Mouse (Mus musculus) neural tube, embryonic 10.5 days (tissue): ENCODE results near the gene Bcl2l13.
"Not testable (repeated sequence)": the region's sequence is repeated elsewhere in the genome, so short reads cannot be mapped to it uniquely, and the experiment has no call there.

Source experiments
- DNase-seq: peaks from one replicate; pipeline ENCODE4 v3.0.0-alpha.2; 2017; ENCODE audit warnings: low spot score; ENCODE audit errors: extremely low spot score

Gene Bcl2l13

DNA sequence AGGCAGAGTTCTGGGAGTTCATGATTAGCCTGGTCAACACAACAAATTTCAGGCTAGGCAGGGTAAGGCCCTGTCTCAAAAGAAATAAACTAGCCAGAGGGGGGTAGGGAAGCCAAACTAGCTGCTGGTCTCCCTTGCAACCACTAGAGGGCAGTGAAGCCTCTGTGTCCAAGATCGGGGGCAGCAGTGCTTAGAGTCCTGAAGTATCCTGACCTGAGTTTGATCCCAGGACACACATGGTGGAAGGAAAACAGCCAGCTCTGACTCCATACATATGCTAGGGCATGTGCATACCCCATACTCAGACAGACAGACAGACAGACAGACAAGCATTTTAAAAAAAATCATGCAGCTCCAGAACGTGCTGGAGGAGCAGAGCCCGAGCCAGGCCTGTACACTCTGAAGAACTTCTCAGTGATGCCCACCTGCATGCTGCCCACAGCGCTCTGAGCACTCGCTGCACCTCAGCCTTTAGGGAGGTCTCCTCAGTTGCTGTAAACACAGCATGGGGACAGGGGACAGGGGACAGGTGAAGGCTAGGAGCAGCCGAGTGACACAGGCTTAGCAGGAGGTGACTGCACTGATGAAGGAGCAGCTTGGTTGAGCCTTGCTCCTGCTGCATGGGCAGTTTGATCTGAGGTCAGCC, 62.3 kb downstream of the Bcl2l13 start:
- DNase-seq, result peak; percentile 33

DNA sequence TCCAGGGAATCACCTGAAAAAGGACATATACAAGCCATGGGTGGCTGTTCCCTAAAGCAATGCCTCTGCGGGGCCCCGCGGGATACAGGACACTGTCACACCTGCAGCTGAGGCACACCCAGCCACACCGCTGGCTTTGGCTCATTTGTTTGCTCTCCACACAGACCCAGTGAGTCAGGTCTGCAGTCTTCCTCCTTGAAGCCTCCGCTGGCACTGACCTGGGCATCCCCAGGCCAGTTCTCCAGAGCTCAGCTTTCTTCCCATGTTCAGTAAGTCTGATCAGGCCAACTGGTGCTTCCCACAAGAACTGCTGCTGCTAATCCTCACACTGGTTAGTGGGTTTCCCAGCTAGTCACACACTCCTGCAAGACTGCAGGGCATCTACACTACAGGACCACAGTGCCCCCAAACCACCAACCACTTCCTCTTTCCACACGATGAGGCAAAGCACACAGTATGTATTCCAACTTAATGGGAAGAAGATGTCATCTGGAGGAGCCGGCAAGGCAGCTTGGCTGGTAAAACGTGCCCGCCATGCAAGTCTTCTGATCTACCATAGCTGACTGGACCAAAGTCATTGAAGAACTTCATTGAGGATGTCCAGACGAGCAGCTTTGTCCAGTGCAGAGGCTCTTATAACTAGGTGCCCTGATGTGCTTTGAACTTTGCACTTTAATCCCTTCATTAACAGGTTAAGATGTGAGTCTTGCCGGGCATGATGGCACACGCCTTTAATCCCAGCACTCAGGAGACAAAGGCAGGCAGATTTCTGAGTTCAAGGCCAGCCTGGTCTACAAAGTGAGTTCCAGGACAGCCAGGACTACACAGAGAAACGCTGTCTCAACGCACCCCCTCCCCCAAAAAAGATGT, 66.0 kb downstream of the Bcl2l13 start:
- DNase-seq, result no peak

DNA sequence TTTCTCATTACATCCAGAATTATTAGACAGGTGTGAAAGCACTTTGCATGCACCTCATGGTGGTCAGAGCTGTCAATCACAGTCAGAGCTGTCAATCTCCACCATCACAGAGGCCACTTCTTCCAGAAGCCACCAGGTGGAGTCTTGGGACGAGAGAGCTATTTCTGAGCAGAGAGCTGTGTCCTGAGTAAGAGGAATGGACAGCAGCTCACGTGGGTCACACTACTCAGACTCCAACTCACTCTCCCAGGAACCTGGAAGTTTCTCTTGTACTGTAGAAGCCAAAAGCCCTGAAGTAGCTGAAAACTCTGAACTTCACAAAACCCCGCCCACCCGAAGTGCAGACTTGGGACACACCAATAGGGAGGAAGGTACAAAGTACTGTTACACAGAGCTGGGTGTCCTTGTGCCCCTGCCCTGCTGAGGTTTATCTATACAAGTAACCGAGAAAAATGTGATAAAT, 67.5 kb downstream of the Bcl2l13 start:
- no peak for DNase-seq

DNA sequence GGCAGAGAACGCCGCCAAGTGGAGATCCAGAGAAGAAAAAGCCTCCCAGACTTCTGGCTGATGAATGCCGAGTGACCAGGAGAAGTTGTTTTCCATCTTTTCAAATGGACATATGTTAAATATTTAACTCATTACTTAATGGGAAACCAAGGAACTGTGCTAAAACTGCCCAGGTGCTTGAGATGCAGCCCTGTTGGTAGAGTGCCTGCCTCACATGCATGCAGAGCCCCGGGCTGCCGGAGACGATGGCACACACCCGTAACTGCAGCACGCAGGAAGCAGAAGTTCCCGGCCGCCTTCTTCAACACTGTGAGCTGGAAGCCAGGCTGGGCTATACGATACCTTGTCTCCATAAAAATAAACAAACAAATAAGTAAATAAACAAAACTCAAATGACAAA, 67.9 kb downstream of the Bcl2l13 start:
- no peak for DNase-seq

GRCm38 (mm10) chr6:120905111-120905510, 69.1 kb downstream of the Bcl2l13 start:
- no peak for DNase-seq

DNA sequence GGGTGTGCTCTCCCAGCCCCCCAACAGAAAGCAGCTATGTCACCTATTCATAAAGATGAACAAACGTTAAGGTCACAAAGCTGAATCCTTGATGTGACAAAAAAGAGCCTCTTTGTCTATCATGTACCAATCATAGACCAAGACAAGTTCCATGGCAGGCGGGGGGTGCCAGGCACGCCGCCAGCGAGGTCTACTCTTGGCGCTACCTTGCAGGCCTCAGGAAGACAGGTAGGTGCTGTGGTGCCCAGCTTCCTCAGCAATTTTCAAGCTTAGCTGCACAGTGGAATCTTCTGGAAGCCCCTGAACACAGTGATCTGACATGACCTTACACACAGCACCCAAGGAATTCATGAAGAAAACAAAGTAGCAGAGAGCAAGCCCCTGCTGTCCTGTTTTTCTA, 70.5 kb downstream of the Bcl2l13 start:
- no peak for DNase-seq

DNA sequence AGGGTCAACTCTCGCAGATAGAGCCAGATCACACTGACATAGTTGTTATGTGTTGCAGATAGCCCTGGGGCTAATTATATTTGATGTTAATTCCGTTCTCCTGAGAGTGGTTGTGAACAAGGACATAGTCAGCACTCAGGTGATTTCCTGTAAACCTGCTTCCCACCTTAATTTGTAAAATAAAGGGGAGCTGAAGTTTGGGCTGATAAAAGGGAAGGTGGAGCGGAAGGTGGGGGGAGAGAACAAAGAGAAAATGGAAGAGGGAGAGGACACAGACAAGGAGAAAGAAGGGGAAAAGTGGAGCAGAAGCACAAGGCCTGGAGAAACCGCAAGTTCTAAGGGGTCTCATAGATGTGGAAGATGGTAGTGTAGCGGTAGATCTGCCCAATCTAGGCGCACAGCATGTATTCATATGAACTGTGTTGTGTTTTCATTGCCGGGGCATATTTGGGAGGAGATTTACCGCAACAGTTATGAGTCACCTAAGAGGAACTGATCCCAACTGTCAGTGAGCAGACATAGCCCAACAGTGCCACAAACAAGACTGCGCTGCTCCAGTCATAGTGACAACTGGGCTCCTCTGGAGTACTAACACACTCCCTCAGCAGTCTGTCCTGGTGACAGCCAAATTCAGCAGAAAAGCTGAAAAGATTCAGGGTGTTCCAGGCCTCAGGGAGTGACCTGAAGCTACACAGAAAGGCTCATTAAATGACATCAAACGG, 72.0 kb downstream of the Bcl2l13 start:
- not testable (repeated sequence) for DNase-seq

DNA sequence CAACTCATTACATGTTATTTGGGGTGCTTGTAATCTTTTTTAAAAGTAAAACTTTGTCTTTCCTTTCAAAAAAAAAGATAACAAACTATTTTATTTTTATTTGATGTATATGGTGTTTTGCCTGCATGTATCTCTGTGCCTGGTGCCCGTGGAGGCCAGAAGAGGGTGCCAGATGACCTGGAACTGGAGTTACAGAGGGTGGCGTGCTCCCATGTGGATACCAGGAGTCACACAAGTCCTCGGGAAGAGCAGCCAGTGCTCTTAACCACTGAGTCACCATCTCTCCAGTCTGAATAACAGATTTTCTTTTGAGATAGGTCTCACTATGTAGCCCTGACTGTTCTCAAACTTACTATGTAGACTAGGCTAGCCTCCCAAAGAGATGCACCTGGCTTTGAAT, 73.5 kb downstream of the Bcl2l13 start:
- no peak for DNase-seq

DNA sequence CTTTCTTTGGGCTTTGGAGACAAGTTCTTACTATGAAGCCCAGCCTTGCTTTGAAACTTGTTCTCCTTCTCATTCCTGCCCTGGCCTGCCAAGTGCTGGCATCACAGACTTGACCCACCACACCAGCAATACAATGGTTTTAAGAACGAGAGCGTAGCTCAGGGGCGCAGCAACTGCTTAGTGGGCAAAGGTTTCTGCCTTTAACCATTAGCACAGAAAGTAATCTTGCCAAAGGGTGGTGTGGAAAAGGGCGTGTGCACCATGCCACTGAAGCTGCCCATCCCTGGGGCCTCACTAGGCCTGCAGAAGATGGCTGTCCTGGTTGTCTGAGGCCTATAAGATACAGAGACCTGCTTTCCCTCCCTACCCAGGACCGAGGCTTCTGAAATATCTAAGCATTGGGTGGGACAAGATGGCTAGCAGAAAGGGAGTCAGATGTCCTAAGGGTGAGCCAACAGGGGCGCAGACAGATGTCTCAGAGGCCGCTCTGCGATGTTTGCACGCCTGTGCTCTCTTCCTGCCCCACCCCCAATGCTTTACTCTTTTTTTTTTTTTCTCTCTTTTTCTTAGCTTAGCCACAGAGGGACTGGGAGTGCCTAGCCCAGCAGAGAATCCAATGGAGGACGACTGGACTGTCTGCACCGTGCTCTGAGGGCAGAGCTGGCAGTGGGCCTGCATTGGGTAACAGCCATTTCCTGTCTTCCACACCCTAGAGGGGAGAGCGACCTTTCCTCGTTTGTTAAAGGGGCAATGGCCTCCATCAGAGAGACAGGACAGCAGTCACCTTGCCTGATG, 75.4 kb downstream of the Bcl2l13 start:
- DNase-seq, result no peak

- DNase-seq, result no peak
These were observed 76.9 kb downstream of the Bcl2l13 start for GRCm38 (mm10) chr6:120912931-120913330.

- DNase-seq, result no peak
These were observed 77.8 kb downstream of the Bcl2l13 start for GRCm38 (mm10) chr6:120913783-120914182.

DNA sequence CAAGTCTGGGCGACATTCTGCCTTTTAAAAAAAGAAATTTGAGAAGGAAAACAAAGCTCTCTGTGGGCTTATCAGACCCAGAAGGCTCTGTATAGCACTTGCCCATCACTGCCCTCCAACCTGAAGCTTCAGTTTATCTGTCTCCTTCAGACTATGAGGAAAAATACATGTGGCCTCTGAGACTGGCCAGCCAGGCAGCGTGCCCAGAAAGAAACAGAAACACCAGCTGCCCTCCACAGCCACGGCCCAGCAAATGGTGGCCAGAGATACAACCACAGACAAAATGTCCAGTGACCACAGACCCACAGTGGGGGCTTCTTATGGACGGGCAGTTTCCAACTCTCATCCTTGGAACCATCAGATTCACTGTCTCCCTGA, 78.5 kb downstream of the Bcl2l13 start:
- DNase-seq, result no peak

GRCm38 (mm10) chr6:120914911-120915648, 79.1 kb downstream of the Bcl2l13 start:
- no peak for DNase-seq

DNA sequence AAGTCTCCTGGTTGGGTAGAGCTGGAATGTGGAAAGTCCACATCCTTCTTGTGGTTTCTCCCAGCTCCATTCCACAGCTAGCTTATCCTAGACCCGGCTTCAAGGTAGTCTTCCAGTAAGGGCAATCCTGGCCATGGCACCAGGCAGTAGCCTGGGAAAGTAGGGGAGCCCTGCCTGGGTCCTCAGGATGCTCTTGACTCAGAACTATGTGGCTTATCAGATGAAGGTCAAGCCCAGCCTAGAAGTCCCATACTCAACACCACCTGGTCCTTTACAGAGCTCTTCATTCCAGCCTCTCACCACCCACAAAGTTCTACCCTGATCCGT, 79.6 kb downstream of the Bcl2l13 start:
- no peak for DNase-seq

DNA sequence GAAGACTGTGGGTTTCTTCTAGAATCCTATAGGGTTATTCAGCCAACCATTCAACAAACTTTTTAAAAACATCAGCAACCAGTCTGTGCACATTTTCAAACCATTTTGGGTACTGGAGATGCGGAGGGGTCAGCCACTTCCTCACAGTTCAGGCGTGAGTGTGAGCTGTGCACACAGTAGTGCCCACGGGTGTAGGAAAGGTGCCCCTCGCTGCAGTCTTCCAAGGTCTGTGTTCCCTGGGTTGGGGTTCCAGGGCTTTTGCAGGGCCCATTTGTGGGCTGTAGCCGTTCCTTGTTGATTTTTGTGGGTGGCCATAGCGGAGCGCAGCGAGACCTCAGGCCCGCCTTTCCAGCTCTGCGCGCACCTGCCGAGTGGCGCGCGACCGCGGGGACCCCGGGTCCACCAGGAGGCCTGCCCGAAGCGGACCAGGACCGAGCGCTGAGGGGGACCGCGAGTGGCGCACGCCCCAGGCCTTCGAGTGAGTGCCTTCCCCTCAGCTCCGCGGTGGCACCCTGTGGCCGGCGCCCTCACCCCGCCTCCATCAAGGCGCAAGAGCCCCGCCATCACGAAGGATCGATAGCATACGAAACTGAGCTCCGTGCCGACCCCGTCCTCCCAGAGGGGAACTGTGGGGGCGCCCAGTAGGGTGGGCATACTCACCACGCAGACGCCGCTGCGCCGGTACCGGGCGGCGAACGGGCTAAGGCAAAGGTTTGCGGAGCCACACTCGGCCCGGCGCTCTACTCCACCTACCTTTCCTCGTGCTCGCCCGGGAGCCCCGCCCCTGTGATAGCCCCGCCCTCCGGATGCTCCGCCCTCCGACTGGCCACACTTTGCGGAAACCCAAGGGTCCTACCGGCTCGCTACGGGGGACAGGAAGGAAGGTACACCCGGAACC, 80.3 kb downstream of the Bcl2l13 start, which contains the start of gene Bid:
Gene Bid, minus strand, starts transcription at position 780 of the 898 bp plus-strand sequence.
- DNase-seq, result peak; percentile 92

- not testable (repeated sequence) for DNase-seq
These were observed 81.2 kb downstream of the Bcl2l13 start for GRCm38 (mm10) chr6:120916972-120917881.

- DNase-seq, result no peak
These were observed 82.0 kb downstream of the Bcl2l13 start for GRCm38 (mm10) chr6:120917975-120918374.

- DNase-seq, result not testable (repeated sequence)
These were observed 88.8 kb downstream of the Bcl2l13 start for GRCm38 (mm10) chr6:120924791-120925321.
